In the genomic region with DNA sequence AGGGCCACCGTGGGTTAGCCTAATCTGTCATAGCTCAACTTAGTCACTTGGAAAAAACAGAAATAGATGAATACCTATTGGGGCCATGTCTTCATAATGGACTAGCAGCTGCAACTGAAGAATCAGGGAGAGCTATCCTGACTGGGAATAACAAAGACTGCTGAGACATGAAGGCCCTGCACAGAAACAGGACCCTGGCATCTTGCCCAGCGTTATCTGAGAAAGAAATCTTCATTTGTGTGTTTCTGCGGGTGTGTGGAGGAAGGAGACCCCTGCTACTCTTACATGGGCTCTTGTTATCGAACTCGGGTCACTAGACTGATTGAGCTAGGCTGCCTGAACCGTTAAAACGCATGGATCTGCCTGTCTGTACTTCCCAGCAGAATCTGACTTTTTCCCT, we compare ENCODE assay signal across 8 mouse cellular contexts. TPM values are rescaled to one million over a fixed set of nuclear protein-coding genes. Genes with fewer than 3 reads are reported as not detected.
DNase-seq lines count a peak whose midpoint lies in the region; TF ChIP-seq lines count a peak whose summit lies in the region.

No protein-coding gene starts in this region.

- peak; percentile 45 for DNase-seq in cerebellum, adult 11-12 months
- no peak for DNase-seq in cerebellum, postnatal 4 days (ENCODE audit: low spot score in 2 of 2)
- DNase-seq in urinary bladder, adult 2 months (ENCODE audit: low spot score) = peak; percentile 12
- no peak for DNase-seq in urinary bladder, postnatal 25 days (ENCODE audit: low spot score)
- no peak for DNase-seq in limb, embryonic 10.5 days (ENCODE audit: low spot score)
- DNase-seq in T-cell, adult 2 months (ENCODE audit: low spot score) = no peak
- DNase-seq in thymus, postnatal 0 days (ENCODE audit: low spot score) = no peak

- peaks cover 24% of the 10 kb centered on the region for H3K36me3 ChIP-seq in limb, embryonic 10.5 days

- TF ChIP-seq POLR2A in olfactory bulb, adult 2 months (IDR thresholded peaks at IDR 0.05; ENCODE audit: insufficient read depth, low read depth, low read length) = no peak

- H3K27me3 ChIP-seq in limb, embryonic 10.5 days (ENCODE audit: low read depth, poor library complexity, severe bottlenecking) = no peaks in the 10 kb centered on the region

- H3K4me3 ChIP-seq in limb, embryonic 10.5 days = peak overlapping the region; percentile 70
- peak overlapping the region; percentile 89; the same call in 1 of the 2 replicates for H3K4me3 ChIP-seq in olfactory bulb, adult 2 months (ENCODE audit: insufficient read depth, low read depth, low read length)

- no peak for TF ChIP-seq CTCF in olfactory bulb, adult 2 months (IDR thresholded peaks at IDR 0.05; ENCODE audit: insufficient read depth, low read depth, low read length)

- H3K4me1 ChIP-seq in limb, embryonic 10.5 days = peaks cover 12% of the 10 kb centered on the region
- H3K4me1 ChIP-seq in olfactory bulb, adult 2 months (ENCODE audit: control insufficient read depth, insufficient read depth, low read length) = peaks cover 13% of the 10 kb centered on the region

- WGBS in limb, embryonic 10.5 days = 79% methylated on average over 7 of the region's 7 CpGs
- 53% methylated on average over 7 of the region's 7 CpGs for WGBS in olfactory bulb, adult 2 months

- H3K27ac ChIP-seq in limb, embryonic 10.5 days = peak overlapping the region; percentile 95; the same call in 1 of the 2 replicates
- H3K27ac ChIP-seq in olfactory bulb, adult 2 months (ENCODE audit: insufficient read depth, low read depth, low read length) = no peak overlapping the region

- no peaks in the 10 kb centered on the region for H3K9me3 ChIP-seq in limb, embryonic 10.5 days (replicated peaks)

RNA-seq across cellular contexts. Expression of gene Ap1m1, which starts 1.1 kb away (rescaled TPM):
- 75.1 TPM in 2 replicates for polyA plus RNA-seq in urinary bladder, adult 2 months (2012; rRNA removed)
- polyA plus RNA-seq in limb, embryonic 10.5 days (2016; fragmentation: Nextera tagmentation; extraction: Ambion mirVana) = 132 and 144 TPM in 2 replicates
- not detected in 2 replicates for polyA plus RNA-seq in olfactory bulb, adult 2 months (2012; ENCODE audit: insufficient read depth, insufficient read length, low replicate concordance, missing spikeins)
- polyA plus RNA-seq in thymus, postnatal 0 days (2015; fragmentation: Nextera tagmentation; extraction: Ambion mirVana) = 133 and 135 TPM in 2 replicates

RNA-seq across cellular contexts. Expression of gene Fam32a, which starts 21.4 kb away (rescaled TPM):
- 70.7 and 77.4 TPM in 2 replicates for polyA plus RNA-seq in urinary bladder, adult 2 months (2012; rRNA removed)
- polyA plus RNA-seq in limb, embryonic 10.5 days (2016; fragmentation: Nextera tagmentation; extraction: Ambion mirVana) = 69.3 and 70.4 TPM in 2 replicates
- 119 TPM in 1 of 2 replicates, not detected in the other for polyA plus RNA-seq in olfactory bulb, adult 2 months (2012; ENCODE audit: insufficient read depth, insufficient read length, low replicate concordance, missing spikeins)
- 69.3 and 75.9 TPM in 2 replicates for polyA plus RNA-seq in thymus, postnatal 0 days (2015; fragmentation: Nextera tagmentation; extraction: Ambion mirVana)

RNA-seq across cellular contexts. Expression of gene Gm11034, which starts 27.5 kb away (rescaled TPM):
- not detected in 2 replicates for polyA plus RNA-seq in urinary bladder, adult 2 months (2012; rRNA removed)
- not detected in 2 replicates for polyA plus RNA-seq in limb, embryonic 10.5 days (2016; fragmentation: Nextera tagmentation; extraction: Ambion mirVana)
- polyA plus RNA-seq in olfactory bulb, adult 2 months (2012; ENCODE audit: insufficient read depth, insufficient read length, low replicate concordance, missing spikeins) = not detected in 2 replicates
- not detected in 2 replicates for polyA plus RNA-seq in thymus, postnatal 0 days (2015; fragmentation: Nextera tagmentation; extraction: Ambion mirVana)

RNA-seq across cellular contexts. Expression of gene Cib3, which starts 28.3 kb away (rescaled TPM):
- polyA plus RNA-seq in urinary bladder, adult 2 months (2012; rRNA removed) = 0.04 and 0.11 TPM in 2 replicates
- polyA plus RNA-seq in limb, embryonic 10.5 days (2016; fragmentation: Nextera tagmentation; extraction: Ambion mirVana) = not detected in 2 replicates
- not detected in 2 replicates for polyA plus RNA-seq in olfactory bulb, adult 2 months (2012; ENCODE audit: insufficient read depth, insufficient read length, low replicate concordance, missing spikeins)
- 0.44 and 0.67 TPM in 2 replicates for polyA plus RNA-seq in thymus, postnatal 0 days (2015; fragmentation: Nextera tagmentation; extraction: Ambion mirVana)

RNA-seq across cellular contexts. Expression of gene Hsh2d, which starts 51.5 kb away (rescaled TPM):
- polyA plus RNA-seq in urinary bladder, adult 2 months (2012; rRNA removed) = 0.23 and 0.24 TPM in 2 replicates
- not detected in 2 replicates for polyA plus RNA-seq in limb, embryonic 10.5 days (2016; fragmentation: Nextera tagmentation; extraction: Ambion mirVana)
- polyA plus RNA-seq in olfactory bulb, adult 2 months (2012; ENCODE audit: insufficient read depth, insufficient read length, low replicate concordance, missing spikeins) = not detected in 2 replicates
- 4.9 and 5.6 TPM in 2 replicates for polyA plus RNA-seq in thymus, postnatal 0 days (2015; fragmentation: Nextera tagmentation; extraction: Ambion mirVana)

Comparison
In these comparisons a context has a peak if more than half of its experiments do, and no peak if none do; other contexts are left out.
1. DNase-seq: peak in cerebellum, adult 11-12 months (single experiment) and urinary bladder, adult 2 months (single experiment); none in cerebellum, postnatal 4 days (0 of 2), urinary bladder, postnatal 25 days (single experiment), limb, embryonic 10.5 days (single experiment), T-cell, adult 2 months (single experiment) and thymus, postnatal 0 days (single experiment).
2. RNA of gene Ap1m1, which starts 1.1 kb away (polyA plus RNA-seq): 132 to 144 TPM in limb, embryonic 10.5 days, 133 to 135 TPM in thymus, postnatal 0 days and 75.1 TPM in urinary bladder, adult 2 months; not detected in olfactory bulb, adult 2 months; every median in the first group is over 10 times any median in the second.